Mouse (Mus musculus) lung, postnatal 4 days (tissue): ENCODE data around the gene Sh3glb1.
A peak's percentile ranks its signal among the peaks of the same experiment; 100 is the strongest.

Experiments used
- DNase-seq, 2 experiments: peaks; one replicate each; pipeline ENCODE4 v3.0.0; 2021

Gene Sh3glb1

GRCm38 (mm10) chr3:144669457-144669864 lies 50.7 kb downstream of the Sh3glb1 start:
- no peak for DNase-seq

- DNase-seq: no peak
Measured at GRCm38 (mm10) chr3:144668949-144669348, 51.2 kb downstream of the Sh3glb1 start.

GRCm38 (mm10) chr3:144668039-144668438 lies 52.1 kb downstream of the Sh3glb1 start:
- DNase-seq: no peak

- DNase-seq: peak; percentile 41 to 75
Measured at GRCm38 (mm10) chr3:144664363-144665299, 55.5 kb downstream of the Sh3glb1 start.

GRCm38 (mm10) chr3:144663415-144664093 lies 56.6 kb downstream of the Sh3glb1 start:
- DNase-seq: no peak

- DNase-seq: no peak
Measured at GRCm38 (mm10) chr3:144662215-144662852, 57.8 kb downstream of the Sh3glb1 start.

GRCm38 (mm10) chr3:144661439-144661838 lies 58.7 kb downstream of the Sh3glb1 start:
- DNase-seq: no peak

GRCm38 (mm10) chr3:144644202-144644601 lies 75.9 kb downstream of the Sh3glb1 start:
- no peak for DNase-seq

GRCm38 (mm10) chr3:144643301-144643871 lies 76.7 kb downstream of the Sh3glb1 start:
- peak; percentile 68 to 90 for DNase-seq

- no peak for DNase-seq
Measured at GRCm38 (mm10) chr3:144642141-144642540, 78.0 kb downstream of the Sh3glb1 start.

GRCm38 (mm10) chr3:144640033-144640432 lies 80.1 kb downstream of the Sh3glb1 start:
- DNase-seq: no peak

GRCm38 (mm10) chr3:144639387-144639786 lies 80.7 kb downstream of the Sh3glb1 start:
- no peak for DNase-seq

GRCm38 (mm10) chr3:144638110-144638509 lies 82.0 kb downstream of the Sh3glb1 start:
- no peak for DNase-seq

- DNase-seq: no peak
Measured at GRCm38 (mm10) chr3:144635236-144635635, 84.9 kb downstream of the Sh3glb1 start.
